Mouse (Mus musculus) C2C12 (cell line): ENCODE data around the gene Fbxo21.

Experiments
- CEBPB ChIP-seq: IDR thresholded peaks from one replicate; pipeline ENCODE4 v1.6.1; 2011; ENCODE audit warnings: low read depth, mild to moderate bottlenecking, control low read depth, moderate library complexity
- CTCF ChIP-seq: IDR thresholded peaks from one replicate; pipeline ENCODE4 v1.5.1; 2011; ENCODE audit not compliant: control insufficient read depth, insufficient read depth, insufficient read length
- MAX ChIP-seq: IDR thresholded peaks from one replicate; pipeline ENCODE4 v1.6.1; 2011; ENCODE audit warnings: mild to moderate bottlenecking, control low read depth
- MYOD1 ChIP-seq: IDR thresholded peaks from one replicate; pipeline ENCODE4 v1.6.1; 2011; ENCODE audit warnings: low read depth; ENCODE audit not compliant: control insufficient read depth, insufficient read length
- MYOG ChIP-seq: IDR thresholded peaks from one replicate; pipeline ENCODE4 v1.6.1; 2011; ENCODE audit not compliant: control insufficient read depth, insufficient read length; ENCODE audit errors: extremely low read depth
- USF1 ChIP-seq: IDR thresholded peaks from one replicate; pipeline ENCODE4 v1.6.1; 2011; ENCODE audit warnings: low read depth, mild to moderate bottlenecking, control low read depth, moderate library complexity

GRCm38 (mm10) chr5:118033328-118033727 lies 56.8 kb downstream of the Fbxo21 start:
- no peak for TF ChIP-seq CTCF
- TF ChIP-seq USF1, result no peak
- TF ChIP-seq MYOD1, result no peak
- TF ChIP-seq MAX, result no peak
- TF ChIP-seq CEBPB, result no peak
- no peak for TF ChIP-seq MYOG
